Mouse (Mus musculus) neural tube, postnatal 0 days (tissue): ENCODE measurements around the gene Calr4. TPM values are rescaled to one million over a fixed set of nuclear protein-coding genes. Genes with fewer than 3 reads are reported as not detected.

Experiments used
- polyA plus RNA-seq: library from polyadenylated mRNA; unstranded; fragments of >200 nt; fragmentation: Nextera tagmentation; extraction: Ambion mirVana; gene quantifications from 2 replicates; pipeline ENCODE4 v1.2.1, GENCODE M21; 2015

Gene Calr4
- polyA plus RNA-seq = 2.6 and 2.7 TPM in 2 replicates

DNA sequence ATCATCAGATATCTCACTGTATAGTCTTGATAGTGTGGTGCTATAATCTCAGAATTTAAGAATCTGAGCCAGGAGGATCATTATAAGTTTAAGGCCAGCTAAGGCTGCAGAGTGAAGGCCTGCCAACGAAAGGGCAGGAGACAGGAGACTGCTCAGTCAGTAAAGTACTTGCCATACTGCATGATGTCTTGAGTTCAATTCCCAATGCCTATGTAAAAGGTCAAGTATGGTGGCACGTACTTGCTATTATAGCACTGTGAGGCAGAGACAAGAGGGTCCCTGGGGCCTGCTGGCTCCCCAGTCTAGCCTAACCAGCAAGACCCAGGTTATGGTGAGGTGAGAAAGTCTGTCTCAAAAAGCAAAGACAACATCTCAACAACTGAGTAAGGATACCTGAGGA is at the start of gene Calr4:
Gene Calr4, plus strand, starts transcription at position 301 of the 400 bp plus-strand sequence.

DNA sequence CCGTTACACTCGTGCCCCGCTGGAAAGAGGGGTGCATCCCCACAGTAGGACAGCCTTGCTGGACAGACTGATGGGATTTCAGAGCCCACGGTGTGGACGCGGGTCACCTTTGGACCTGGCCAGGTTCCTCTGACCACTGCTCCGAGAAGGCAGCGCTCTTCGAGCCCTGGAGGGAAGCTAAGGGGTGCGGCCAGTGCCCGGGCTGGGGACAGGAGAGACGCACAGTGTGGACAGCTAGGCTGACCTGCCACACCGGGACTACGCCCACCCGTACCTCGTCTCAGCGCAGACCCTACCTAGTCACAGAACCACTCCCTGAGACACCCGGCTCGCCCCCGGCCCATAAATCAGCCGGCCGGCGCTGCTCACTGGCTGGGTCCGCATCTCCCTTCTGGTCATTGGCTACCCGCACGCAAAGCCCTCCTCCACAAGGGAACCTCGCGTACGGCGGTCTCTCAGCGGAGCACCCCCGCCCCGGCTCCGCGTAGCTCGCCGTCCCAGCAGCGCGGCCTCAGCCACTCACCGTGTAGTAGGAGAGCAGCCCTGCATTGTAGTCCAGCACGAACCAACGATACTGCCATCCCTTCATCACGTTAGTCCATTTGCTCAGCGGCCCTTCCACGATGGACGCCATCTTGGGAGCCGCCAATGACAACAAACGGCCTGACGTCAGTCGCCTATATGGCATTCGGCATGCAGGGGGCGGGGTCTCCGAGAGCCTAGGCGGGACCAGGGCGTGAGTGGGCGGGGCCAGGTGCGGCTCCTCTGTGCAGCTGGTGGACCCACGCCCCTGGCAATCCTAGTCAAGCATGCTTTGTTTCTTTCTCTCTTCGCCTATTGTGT is 32.5 kb upstream of the Calr4 start, which contains the start of gene Osbpl9:
Gene Osbpl9, minus strand, starts transcription at position 691 of the 843 bp plus-strand sequence.

DNA sequence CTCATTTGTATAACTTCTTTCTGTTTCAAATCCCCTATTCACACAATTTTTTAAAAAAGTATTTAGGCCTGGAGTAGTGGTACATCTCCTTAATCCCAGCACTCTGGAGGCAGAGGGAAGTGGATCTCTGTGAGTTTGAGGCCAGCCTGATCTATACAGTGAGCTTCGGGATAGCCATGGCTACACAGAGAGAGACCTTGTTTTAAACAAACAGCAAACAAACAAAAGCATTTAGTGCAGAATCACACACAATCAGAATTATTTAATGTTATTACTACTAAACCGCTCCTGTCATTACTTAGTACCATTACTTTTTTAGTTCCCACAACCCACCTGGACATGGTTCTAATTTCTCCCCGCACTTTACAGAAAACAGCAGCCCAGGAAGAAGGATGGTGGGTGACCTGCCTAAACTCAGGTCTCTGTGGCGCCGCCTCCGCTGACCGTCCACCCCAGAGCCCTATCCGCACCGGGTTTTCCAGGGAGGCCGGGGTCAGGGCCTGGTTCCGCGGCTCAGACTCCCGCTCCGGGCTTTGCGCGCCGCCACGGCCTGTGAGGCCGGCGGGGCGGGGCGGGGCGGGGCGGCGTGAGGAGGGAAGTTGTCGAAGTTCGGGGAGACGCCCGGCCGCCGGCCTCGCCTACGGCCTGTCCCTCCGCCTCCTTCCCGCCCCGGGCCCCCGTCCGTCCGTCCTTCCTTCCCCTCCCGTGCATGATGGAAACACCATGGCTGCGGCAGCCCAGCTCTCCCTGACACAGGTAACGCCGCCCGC is 45.6 kb downstream of the Calr4 start, which contains the start of gene Eps15:
Gene Eps15, plus strand, starts transcription at position 580 of the 770 bp plus-strand sequence.

Other genes starting within 250 kb of the Calr4 start
- gene Nrd1, start 233.8 kb upstream of the Calr4 start, polyA plus RNA-seq = 53.8 and 57.2 TPM in 2 replicates
- gene Osbpl9, start 32.2 kb upstream of the Calr4 start, polyA plus RNA-seq = 58.5 and 60.9 TPM in 2 replicates
- gene Eps15, start 45.8 kb downstream of the Calr4 start, polyA plus RNA-seq = 49.4 and 53.3 TPM in 2 replicates
- gene Ttc39a, start 172.1 kb downstream of the Calr4 start, polyA plus RNA-seq = 6.5 and 6.8 TPM in 2 replicates